Mouse (Mus musculus) ES-Bruce4 (cell line): ENCODE data around the gene Rhob.

ENCODE experiments used
- CTCF ChIP-seq: IDR thresholded peaks from one replicate; pipeline ENCODE4 v1.8.1; 2011; ENCODE audit warnings: low read depth, low read length
- EP300 ChIP-seq: IDR thresholded peaks from 2 replicates; pipeline ENCODE4 v1.6.1; 2011; ENCODE audit warnings: low read depth, low read length; ENCODE audit not compliant: insufficient read depth
- POLR2A ChIP-seq: IDR thresholded peaks from one replicate; pipeline ENCODE4 v1.8.1; 2011; ENCODE audit warnings: low read length; ENCODE audit not compliant: insufficient read depth

DNA sequence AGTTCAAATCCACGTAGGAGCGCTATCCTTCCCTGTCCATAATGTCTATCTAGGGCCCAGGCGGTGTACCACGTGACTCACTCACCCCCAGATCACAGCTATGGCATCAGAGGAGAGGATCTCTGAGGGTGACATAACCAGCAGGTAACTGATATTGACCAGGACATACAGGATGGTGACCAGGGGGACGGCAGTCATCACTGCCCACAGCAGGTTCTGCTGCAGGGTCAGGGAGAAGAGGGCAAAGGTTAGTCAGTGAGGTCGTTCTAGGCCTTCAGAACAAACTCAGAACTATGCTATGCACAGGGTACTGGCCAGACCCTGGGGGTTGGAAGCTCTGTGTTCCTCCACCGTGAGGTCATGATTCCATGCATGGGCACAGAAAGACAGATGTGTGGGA lies 35.8 kb upstream of the Rhob start:
- TF ChIP-seq CTCF (no peak), EP300 (no peak), POLR2A (no peak)
